Mouse (Mus musculus): ENCODE measurements around the gene Usb1. TPM values are rescaled to one million over a fixed set of nuclear protein-coding genes. Genes with fewer than 3 reads are reported as not detected.

Usb1 gene
- polyA plus RNA-seq, 1 experiment from 2014 or later: 40.9 TPM

DNA sequence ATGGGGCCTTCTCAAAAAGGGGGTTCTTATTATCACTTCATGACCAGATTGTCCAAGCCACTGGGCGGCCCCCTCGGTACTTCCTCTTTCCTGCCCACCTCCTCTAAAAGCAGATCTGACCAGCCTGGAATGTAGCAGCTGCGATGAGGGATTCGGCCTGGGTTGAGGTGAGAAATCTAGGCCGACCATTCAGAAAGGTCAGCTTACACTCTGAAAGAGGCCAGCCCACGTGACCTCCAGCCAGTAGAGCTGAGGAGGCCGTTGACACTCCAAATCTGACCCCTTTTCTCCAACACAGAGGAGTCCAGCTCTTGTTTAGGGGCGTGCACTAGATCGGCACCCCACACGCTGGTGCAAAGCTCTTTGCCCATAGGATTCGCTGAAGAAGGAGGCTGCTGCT lies 64.7 kb downstream of the Usb1 start:
- H3K4me3 ChIP-seq (ENCODE audit: inconsistent target): no peak overlapping the region
- H3K36me3 ChIP-seq (ENCODE audit: inconsistent target): no peaks in the 10 kb centered on the region
- WGBS (ENCODE audit: missing documents): 71% methylated on average over 10 of the region's 11 CpGs
- H3K27ac ChIP-seq: no peak overlapping the region
- H3K79me2 ChIP-seq (ENCODE audit: inconsistent target): no peaks in the 10 kb centered on the region

Other genes with a start within 250 kb of the Usb1 start
- gene Kifc3, start 129.5 kb upstream of the Usb1 start, polyA plus RNA-seq (2018): 5.6 to 9.0 TPM (median 5.9 TPM) in 3 replicates
- 0.03 to 0.28 TPM in 2 of 3 replicates, not detected in the other for gene Cngb1, start 25.7 kb upstream of the Usb1 start, polyA plus RNA-seq (2018)
- not detected in 3 replicates for gene Tepp, start 21.7 kb upstream of the Usb1 start, polyA plus RNA-seq (2018)
- gene Zfp319, start 334 bp upstream of the Usb1 start, polyA plus RNA-seq (2018): 4.8 to 10.3 TPM (median 7.1 TPM) in 3 replicates
- gene Mmp15, start 20.0 kb downstream of the Usb1 start, polyA plus RNA-seq (2018): 0.04 to 0.28 TPM (median 0.07 TPM) in 3 replicates
- gene Cfap20, start 102.6 kb downstream of the Usb1 start, polyA plus RNA-seq (2018): 26.4 to 40.0 TPM (median 28.0 TPM) in 3 replicates
- gene Csnk2a2, start 157.8 kb downstream of the Usb1 start, polyA plus RNA-seq (2018): 44.4 to 79.0 TPM (median 67.8 TPM) in 3 replicates
- not detected in 3 replicates for gene Ccdc113, start 201.8 kb downstream of the Usb1 start, polyA plus RNA-seq (2018)
- gene Prss54, start 244.1 kb downstream of the Usb1 start, polyA plus RNA-seq (2018): not detected in 3 replicates

All from macrophage (primary cell).